Mouse (Mus musculus): ENCODE measurements at regions not wholly inside any gene's neighbourhood (a gene's known extent, or its start where the extent isn't known, plus 50 kb on each side); places are given as distances from the start of the nearest gene placed in this dataset.

DNA sequence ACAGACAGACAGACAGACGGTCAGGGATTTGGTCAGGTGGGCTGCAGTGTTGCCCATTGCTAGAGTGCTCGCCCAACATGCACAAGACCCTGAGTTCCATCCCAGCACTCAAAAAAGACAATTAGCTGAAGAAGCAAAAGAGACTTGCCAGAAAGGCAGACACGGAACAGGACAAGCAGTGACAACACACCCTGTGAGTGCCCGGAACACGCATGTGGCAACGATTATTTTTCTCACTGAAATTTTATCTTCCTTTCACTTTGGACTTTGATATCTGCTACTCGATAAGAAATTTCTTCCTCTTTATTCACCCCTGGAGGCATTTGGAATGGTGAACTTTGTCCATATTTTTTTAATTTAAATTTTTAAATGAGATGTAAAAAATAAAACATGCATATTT is 127.4 kb upstream of the 4930412O13Rik start:
- TF ChIP-seq EP300 (IDR thresholded peaks at IDR 0.05; ENCODE audit: insufficient read depth, low read depth, low read length) (no peak), CTCF (IDR thresholded peaks at IDR 0.05) (no peak), POLR2A (IDR thresholded peaks at IDR 0.05; ENCODE audit: insufficient read depth, low read depth, low read length) (no peak)

Measured in heart, adult 2 months (tissue).